Mouse (Mus musculus) liver, postnatal 0 days (tissue): ENCODE results near the gene Atad3a. TPM values are rescaled to one million over a fixed set of nuclear protein-coding genes. Genes with fewer than 3 reads are reported as not detected.

Experiments used
- ATAC-seq: fragments of 200-750 bp; cut with Nextera tagmentation; 2 replicates; pipeline ENCODE4 v1.8.0; 2017; ENCODE audit warnings: mild to moderate bottlenecking, moderate library complexity
- DNase-seq: peaks from one replicate; pipeline ENCODE4 v3.0.0-alpha.2; 2016
- H3K27ac ChIP-seq: fragments of 300-500 bp; sonication (generic); 2 replicates; pipeline ENCODE4 v1.5.1; 2014; ENCODE audit warnings: antibody characterized with exemption, moderate library complexity, mild to moderate bottlenecking, low read depth
- H3K27me3 ChIP-seq: fragments of 300-500 bp; sonication (generic); 2 replicates; pipeline ENCODE4 v1.6.1; 2014; ENCODE audit warnings: low read length, control low read depth, mixed read lengths; ENCODE audit not compliant: insufficient read depth
- H3K36me3 ChIP-seq: fragments of 300-500 bp; sonication (generic); replicated peaks from 2 replicates; pipeline ENCODE4 v1.6.1; 2014; ENCODE audit warnings: mild to moderate bottlenecking, control low read depth, low read length, moderate library complexity, mixed read lengths; ENCODE audit not compliant: insufficient read depth
- H3K4me1 ChIP-seq: fragments of 300-500 bp; sonication (generic); 2 replicates; pipeline ENCODE4 v1.6.1; 2014; ENCODE audit warnings: antibody characterized with exemption, mild to moderate bottlenecking, control low read depth; ENCODE audit not compliant: insufficient read depth
- H3K4me2 ChIP-seq: fragments of 300-500 bp; sonication (generic); 2 replicates; pipeline ENCODE4 v1.6.1; 2014; ENCODE audit warnings: low read depth, mild to moderate bottlenecking, low read length, moderate library complexity, mixed read lengths
- H3K4me3 ChIP-seq: fragments of 300-500 bp; sonication (generic); 2 replicates; pipeline ENCODE4 v1.5.1; 2014; ENCODE audit warnings: low read depth, low read length
- H3K9ac ChIP-seq: fragments of 300-500 bp; sonication (generic); replicated peaks from 2 replicates; pipeline ENCODE4 v1.6.1; 2014; ENCODE audit warnings: mild to moderate bottlenecking, moderate library complexity
- H3K9me3 ChIP-seq: fragments of 300-500 bp; sonication (generic); 2 replicates; pipeline ENCODE4 v1.6.1; 2016; ENCODE audit warnings: mild to moderate bottlenecking, control low read depth, low read length, mixed read lengths
- CTCF ChIP-seq: sonication (generic); IDR thresholded peaks from 2 replicates; pipeline ENCODE4 v1.5.1; 2016; ENCODE audit warnings: antibody characterized with exemption, low read depth
- EP300 ChIP-seq: IDR thresholded peaks from 2 replicates; pipeline ENCODE4 v1.6.1; 2016; ENCODE audit warnings: antibody characterized with exemption, low read depth, mild to moderate bottlenecking
- WGBS: fragments of 180-500 bp; shearing (Covaris S2); extraction: QIAGEN DNeasy Blood & Tissue Kit; methylation state at CpG from one replicate; pipeline ENCODE4 v1.1.7; 2014; ENCODE audit not compliant: insufficient replicate concordance; 5-methylcytosine and 5-hydroxymethylcytosine counted together
- microRNA-seq: library from miRNA; unstranded; fragments of <30 nt; microRNA quantifications from one replicate; pipeline ENCODE4, GENCODE M21; 2016
- polyA plus RNA-seq: library from polyadenylated mRNA; unstranded; fragments of >200 nt; fragmentation: Nextera tagmentation; extraction: Ambion mirVana; gene quantifications from 2 replicates; pipeline ENCODE4 v1.2.1, GENCODE M21; 2015

Gene Atad3a
- polyA plus RNA-seq, 1 experiment from 2014 or later, result 44.7 TPM

- Histone ChIP-seq H3K27ac (no peak overlapping the region), H3K4me2 (no peak overlapping the region), H3K9me3 (no peaks in the 10 kb centered on the region), H3K9ac (no peak overlapping the region), H3K36me3 (no peaks in the 10 kb centered on the region), H3K4me3 (no peak overlapping the region), H3K4me1 (peaks cover 5% of the 10 kb centered on the region; the same call in 1 of the 2 replicates), H3K27me3 (peaks cover 27% of the 10 kb centered on the region)
- WGBS, result 93% methylated on average over 3 of the region's 3 CpGs
- DNase-seq, result no peak
- TF ChIP-seq EP300, result no peak
- no peak for TF ChIP-seq CTCF
- no peak for ATAC-seq
These were observed 68.5 kb downstream of the Atad3a start for GRCm38 (mm10) chr4:155692421-155692820.

Small RNA genes lying within 50 kb of the gene (microRNA-seq; reads per million reads assigned to microRNA genes)
- not detected for gene Gm27743

Other genes starting within 250 kb of the Atad3a start
- 50.1 and 55.5 TPM in 2 replicates for gene Nadk, start 198.7 kb downstream of the Atad3a start, polyA plus RNA-seq
- 5.4 and 5.6 TPM in 2 replicates for gene Slc35e2, start 159.7 kb downstream of the Atad3a start, polyA plus RNA-seq
- 22.8 and 24.9 TPM in 2 replicates for gene Cdk11b, start 136.2 kb downstream of the Atad3a start, polyA plus RNA-seq
- not detected in 2 replicates for gene Gm10563, start 115.7 kb downstream of the Atad3a start, polyA plus RNA-seq
- 5.9 and 6.8 TPM in 2 replicates for gene Mmp23, start 107.7 kb downstream of the Atad3a start, polyA plus RNA-seq
- gene Mib2, start 91.9 kb downstream of the Atad3a start, polyA plus RNA-seq, result 3.4 and 4.3 TPM in 2 replicates
- gene Fndc10, start 66.8 kb downstream of the Atad3a start, polyA plus RNA-seq, result 0.27 and 0.41 TPM in 2 replicates
- 66.6 and 66.9 TPM in 2 replicates for gene Ssu72, start 56.3 kb downstream of the Atad3a start, polyA plus RNA-seq
- 0.02 and 0.06 TPM in 2 replicates for gene Tmem240, start 26.3 kb downstream of the Atad3a start, polyA plus RNA-seq
- 0.25 and 0.28 TPM in 2 replicates for gene Vwa1, start 13.6 kb upstream of the Atad3a start, polyA plus RNA-seq
- 0.21 and 0.40 TPM in 2 replicates for gene Tmem88b, start 24.8 kb upstream of the Atad3a start, polyA plus RNA-seq
- 0.34 and 0.46 TPM in 2 replicates for gene Ankrd65, start 29.3 kb upstream of the Atad3a start, polyA plus RNA-seq
- gene Mrpl20, start 41.8 kb upstream of the Atad3a start, polyA plus RNA-seq, result 167 and 171 TPM in 2 replicates
- gene Ccnl2, start 51.4 kb upstream of the Atad3a start, polyA plus RNA-seq, result 47.7 and 52.5 TPM in 2 replicates
- gene Aurkaip1, start 70.2 kb upstream of the Atad3a start, polyA plus RNA-seq, result 89.9 and 92.7 TPM in 2 replicates
- 13.7 and 14.4 TPM in 2 replicates for gene Mxra8, start 78.6 kb upstream of the Atad3a start, polyA plus RNA-seq
- gene Dvl1, start 86.3 kb upstream of the Atad3a start, polyA plus RNA-seq, result 5.1 and 5.7 TPM in 2 replicates
- gene Tas1r3, start 102.3 kb upstream of the Atad3a start, polyA plus RNA-seq, result 0.08 and 0.09 TPM in 2 replicates
- 8.1 and 8.4 TPM in 2 replicates for gene Cptp, start 108.3 kb upstream of the Atad3a start, polyA plus RNA-seq
- 14.9 and 17.4 TPM in 2 replicates for gene Ints11, start 108.5 kb upstream of the Atad3a start, polyA plus RNA-seq
- gene Pusl1, start 130.7 kb upstream of the Atad3a start, polyA plus RNA-seq, result 14.1 and 15.3 TPM in 2 replicates
- gene Acap3, start 130.7 kb upstream of the Atad3a start, polyA plus RNA-seq, result 2.1 and 2.8 TPM in 2 replicates
- gene Ube2j2, start 182.7 kb upstream of the Atad3a start, polyA plus RNA-seq, result 45.9 and 56.7 TPM in 2 replicates
- 39.5 and 39.7 TPM in 2 replicates for gene C1qtnf12, start 201.2 kb upstream of the Atad3a start, polyA plus RNA-seq
- 3.5 and 4.7 TPM in 2 replicates for gene B3galt6, start 231.6 kb upstream of the Atad3a start, polyA plus RNA-seq
- gene Sdf4, start 231.8 kb upstream of the Atad3a start, polyA plus RNA-seq, result 91.5 and 94.2 TPM in 2 replicates